Mouse (Mus musculus) heart, postnatal 0 days (tissue): ENCODE measurements around the gene Btn2a2.

Experiments
- CTCF ChIP-seq: IDR thresholded peaks from 2 replicates; pipeline ENCODE4 v1.5.1; 2016; ENCODE audit warnings: antibody characterized with exemption, control low read depth, low read depth
- EP300 ChIP-seq: IDR thresholded peaks from 2 replicates; pipeline ENCODE4 v1.6.1; 2016; ENCODE audit warnings: antibody characterized with exemption, low read depth

- TF ChIP-seq CTCF = no peak
- TF ChIP-seq EP300 = no peak
Measured at GRCm38 (mm10) chr13:23497656-23498321, 9.1 kb upstream of the Btn2a2 start.
